Mouse (Mus musculus): ENCODE measurements around the gene Echs1.

DNA sequence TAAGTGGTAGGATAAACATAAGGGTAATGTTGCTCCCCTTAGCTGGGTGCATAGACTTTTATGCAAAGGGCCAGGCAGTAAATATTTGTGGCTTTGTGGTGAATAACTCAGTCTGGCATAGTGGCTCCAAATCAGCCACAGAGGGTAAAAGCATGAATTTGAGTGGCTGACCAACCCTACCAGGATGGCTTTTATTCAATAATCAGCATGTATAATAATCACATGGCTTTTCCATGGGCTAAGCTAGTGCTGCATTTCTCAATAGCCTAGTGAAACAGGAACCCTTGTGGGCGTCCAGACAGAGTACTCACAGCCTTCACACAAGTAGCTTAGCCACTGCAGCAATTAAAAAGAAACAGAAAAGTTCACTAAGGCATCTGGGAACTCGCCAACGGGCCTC is 4.3 kb downstream of the Echs1 start:
- TF ChIP-seq POLR2A (IDR thresholded peaks at IDR 0.05; ENCODE audit: borderline replicate concordance, insufficient read depth, low read length) (no peak), CTCF (IDR thresholded peaks at IDR 0.05; ENCODE audit: borderline replicate concordance, insufficient read depth, low read depth, low read length) (no peak)

Data from cerebellum, adult 2 months (tissue).